Mouse (Mus musculus) C2C12 (cell line): Measurements from ENCODE around the gene Gria4.

Source experiments
- CTCF ChIP-seq: IDR thresholded peaks from one replicate; pipeline ENCODE4 v1.5.1; 2011; ENCODE audit not compliant: control insufficient read depth, insufficient read depth, insufficient read length
- FOSL1 ChIP-seq: IDR thresholded peaks from one replicate; pipeline ENCODE4 v1.8.0; 2011; ENCODE audit warnings: mild to moderate bottlenecking, low read length; ENCODE audit not compliant: poor library complexity, insufficient read depth, severe bottlenecking

DNA sequence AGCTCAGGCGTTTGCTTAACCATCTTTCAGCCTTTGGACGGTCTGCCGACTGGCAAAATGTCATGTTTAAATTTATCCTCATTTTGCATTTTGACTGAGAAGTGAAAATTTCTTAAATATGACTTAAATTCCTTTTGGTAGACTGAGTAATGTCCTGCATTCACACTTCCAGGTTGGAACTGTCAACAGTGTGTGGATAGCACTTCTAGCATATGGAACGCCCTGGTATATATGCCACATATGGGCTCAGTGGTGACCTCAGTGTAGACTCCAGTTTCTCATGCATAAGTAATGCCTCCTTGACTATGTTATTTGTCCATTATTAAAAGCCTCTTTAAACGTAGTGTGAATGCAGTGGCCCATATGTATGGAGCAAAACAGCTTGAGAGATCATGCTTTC, 222.4 kb downstream of the Gria4 start:
- TF ChIP-seq CTCF (no peak), FOSL1 (no peak)
